Mouse (Mus musculus) myocyte (in vitro differentiated cells): Measurements from ENCODE around the gene Parvg.

Experiments
- CEBPB ChIP-seq: IDR thresholded peaks from 2 replicates; pipeline ENCODE4 v1.6.1; 2011; ENCODE audit warnings: mild to moderate bottlenecking, moderate library complexity; ENCODE audit not compliant: poor library complexity, insufficient read depth, severe bottlenecking
- POLR2A ChIP-seq: IDR thresholded peaks from one replicate; pipeline ENCODE4 v1.6.1; 2011; ENCODE audit warnings: low read depth, mild to moderate bottlenecking, control low read depth, moderate library complexity; ENCODE audit not compliant: insufficient read length
- POLR2AphosphoS2 ChIP-seq: IDR thresholded peaks from one replicate; pipeline ENCODE4 v1.6.1; 2011; ENCODE audit warnings: low read depth, control low read depth; ENCODE audit not compliant: insufficient read length
- REST ChIP-seq: IDR thresholded peaks from one replicate; pipeline ENCODE4 v1.6.1; 2011; ENCODE audit warnings: mild to moderate bottlenecking, control low read depth, moderate library complexity; ENCODE audit not compliant: insufficient read depth, insufficient read length
- TCF12 ChIP-seq: IDR thresholded peaks from one replicate; pipeline ENCODE4 v1.6.1; 2011; ENCODE audit warnings: mild to moderate bottlenecking, control low read depth; ENCODE audit not compliant: poor library complexity, insufficient read depth, severe bottlenecking
- TCF3 ChIP-seq: IDR thresholded peaks from one replicate; pipeline ENCODE4 v1.6.1; 2011; ENCODE audit warnings: low read depth, control low read depth; ENCODE audit not compliant: insufficient read length
- USF1 ChIP-seq: IDR thresholded peaks from one replicate; pipeline ENCODE4 v1.6.1; 2011; ENCODE audit warnings: low read depth, mild to moderate bottlenecking, control low read depth, moderate library complexity

DNA sequence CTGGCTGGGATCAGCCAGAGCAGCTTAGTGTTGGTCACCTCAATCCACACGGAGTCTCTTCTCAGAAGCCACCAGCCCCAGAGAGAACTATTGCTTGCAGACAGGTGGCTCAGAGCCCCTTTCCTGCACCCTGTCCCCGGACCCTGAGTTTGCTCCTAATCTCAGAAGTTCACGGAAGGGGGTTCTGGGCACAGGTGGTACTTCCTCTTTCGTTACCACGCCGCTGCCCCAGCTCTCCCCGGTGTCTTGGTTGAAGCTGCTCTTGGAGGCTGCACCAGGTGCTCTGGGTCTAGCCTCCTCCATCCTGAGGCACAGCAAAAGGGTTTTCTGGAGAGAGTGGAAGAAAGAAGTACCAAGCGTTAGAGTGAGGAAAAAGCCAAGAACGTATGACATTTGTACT, 60.2 kb downstream of the Parvg start:
- TF ChIP-seq CEBPB, result no peak
- TF ChIP-seq POLR2A, result no peak
- TF ChIP-seq USF1, result no peak
- TF ChIP-seq TCF3, result no peak
- no peak for TF ChIP-seq POLR2AphosphoS2
- TF ChIP-seq TCF12, result no peak
- no peak for TF ChIP-seq REST
